Mouse (Mus musculus) adrenal gland, adult 10 weeks (tissue): ENCODE data around the gene Zfp300. TPM values are rescaled to one million over a fixed set of nuclear protein-coding genes. Genes with fewer than 3 reads are reported as not detected.

ENCODE experiments used
- polyA plus RNA-seq: library from polyadenylated mRNA; stranded (reverse); fragments of 350-450 nt; fragmentation: Illumina TruSeq; extraction: RNeasy Lipid Tissue Mini Kit (QIAGEN cat#74804); gene quantifications from one replicate; pipeline ENCODE4 v1.2.3, GENCODE M21; 2014; ENCODE audit warnings: low read depth, low replicate concordance

The Zfp300 gene
- 4.8 TPM for polyA plus RNA-seq

DNA sequence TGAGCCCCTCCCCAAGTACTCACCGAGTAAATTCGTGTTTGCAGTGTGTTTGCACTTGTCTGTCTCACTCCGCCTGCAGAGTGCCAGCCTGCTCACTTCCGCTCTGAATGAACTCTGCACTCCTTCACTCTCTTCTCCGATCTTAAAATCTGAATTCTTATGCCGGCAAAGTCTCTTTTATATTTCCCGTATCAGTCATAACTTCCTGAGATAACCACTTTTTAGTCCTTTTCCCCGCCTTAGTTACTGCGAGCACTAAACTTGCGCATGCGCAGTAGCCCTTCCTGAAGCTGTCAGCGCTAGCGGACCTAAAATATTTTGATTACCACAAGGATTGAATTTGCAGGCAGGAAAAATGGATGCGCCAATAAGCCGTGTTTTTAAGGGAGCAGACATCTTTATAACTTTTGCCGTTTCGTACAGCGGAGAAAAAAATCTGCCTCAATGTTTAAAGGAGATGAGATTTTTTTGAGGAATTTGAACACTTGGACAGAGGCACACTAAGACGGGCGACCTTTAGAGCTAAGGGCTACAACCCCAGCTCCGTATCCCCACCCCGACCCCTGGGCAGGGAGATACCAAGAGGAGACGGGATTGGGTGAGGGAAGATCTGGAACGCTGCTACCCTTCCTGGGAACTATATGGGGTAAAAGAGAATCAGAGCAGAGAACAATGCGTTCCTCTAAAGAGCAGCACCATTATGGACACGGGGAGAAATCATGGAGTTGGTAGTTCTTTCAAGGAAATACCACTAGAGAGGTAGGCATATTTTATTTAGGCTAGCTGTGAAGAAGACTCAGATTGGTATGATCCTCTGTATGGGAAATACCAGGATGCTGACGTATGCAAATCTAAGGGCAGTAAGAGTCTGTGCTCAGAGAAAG lies at the start of gene Zfp300:
Zfp300 (minus strand) TSS at position 545 of the 884 bp plus-strand sequence.

DNA sequence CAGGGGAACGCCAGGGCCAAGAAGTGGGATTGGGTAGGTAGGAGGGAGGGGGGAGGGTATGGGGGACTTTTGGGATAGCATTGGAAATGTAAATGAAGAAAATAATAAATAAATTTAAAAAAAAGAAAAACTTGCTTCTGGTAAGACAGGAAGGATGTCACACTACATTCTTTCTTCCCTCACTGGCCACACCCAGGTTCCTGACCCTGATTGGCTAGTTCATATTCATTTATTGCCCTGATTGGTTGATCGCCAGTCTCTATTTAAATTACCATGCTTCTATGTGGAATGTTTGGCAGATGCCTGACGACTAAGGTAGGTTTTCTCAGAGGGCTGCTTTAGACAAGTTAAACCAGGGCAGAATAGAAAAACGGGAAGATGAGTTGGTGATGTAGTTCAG lies 26.2 kb upstream of the Zfp300 start, which contains the start of gene Ssxa1:
Ssxa1 (plus strand) TSS at position 301 of the 400 bp plus-strand sequence.

DNA sequence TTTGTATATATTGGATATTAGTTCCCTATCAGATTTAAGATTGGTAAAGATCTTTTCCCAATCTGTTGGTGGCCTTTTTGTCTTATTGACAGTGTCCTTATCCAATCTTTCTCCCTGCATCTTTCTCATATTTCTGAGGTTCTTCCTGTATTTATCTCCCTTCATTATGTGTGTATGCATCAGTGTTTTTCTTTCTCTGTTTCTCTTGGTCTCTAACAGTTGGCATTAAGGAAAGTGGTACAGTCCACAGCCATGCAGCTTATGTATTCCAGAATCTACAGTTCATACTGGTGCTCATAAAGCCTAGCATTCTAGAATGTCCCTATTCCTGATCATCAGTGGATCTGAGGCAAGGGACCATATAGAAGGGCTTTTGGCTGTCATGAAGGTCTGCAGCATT lies 21.2 kb downstream of the Zfp300 start, which contains the start of gene Spaca5:
Spaca5 (plus strand) TSS at position 301 of the 400 bp plus-strand sequence.

DNA sequence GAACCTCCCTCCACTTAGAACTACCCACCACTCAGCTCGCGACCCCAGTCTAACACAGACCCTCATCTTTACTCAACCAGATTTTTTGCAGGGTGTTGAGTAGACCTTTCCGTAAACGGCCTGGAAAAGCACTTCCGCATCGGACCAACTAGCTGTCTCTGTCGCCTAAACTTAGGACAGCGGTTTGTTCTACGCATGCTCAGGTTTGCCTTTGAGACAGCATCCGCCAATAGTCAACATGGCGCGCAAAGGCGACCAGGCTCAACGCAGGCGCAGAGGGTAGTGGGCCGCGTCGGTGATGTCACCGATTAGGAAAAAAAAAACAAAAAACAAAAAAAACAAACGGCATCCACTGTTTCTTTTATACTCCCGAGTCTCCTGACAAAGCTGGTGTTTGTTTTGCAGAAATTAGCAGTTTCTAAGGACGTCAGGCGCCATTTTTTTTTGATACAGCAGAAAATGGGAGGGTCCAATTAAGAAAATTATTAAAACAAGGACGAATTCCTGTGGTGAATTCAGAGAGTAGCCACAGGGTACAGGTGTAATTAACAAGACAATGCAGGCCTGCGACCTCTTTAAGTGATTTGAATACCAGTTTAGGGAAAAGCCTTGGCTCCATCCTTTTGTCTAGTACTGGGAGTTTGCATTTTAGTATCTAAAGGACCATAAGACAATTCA lies 27.3 kb downstream of the Zfp300 start, which contains the start of gene Zfp182:
Zfp182 (minus strand) TSS at position 451 of the 678 bp plus-strand sequence.

Other genes with a start within 250 kb of the Zfp300 start
- gene Timp1, start 219.4 kb downstream of the Zfp300 start, polyA plus RNA-seq: 7.8 TPM
- gene Syn1, start 168.5 kb downstream of the Zfp300 start, polyA plus RNA-seq: 12.4 TPM
- not detected for gene Cfp, start 158.0 kb downstream of the Zfp300 start, polyA plus RNA-seq
- 16.3 TPM for gene Elk1, start 138.9 kb downstream of the Zfp300 start, polyA plus RNA-seq
- 28.1 TPM for gene Uxt, start 127.5 kb downstream of the Zfp300 start, polyA plus RNA-seq
- 30.4 TPM for gene Zfp182, start 27.2 kb downstream of the Zfp300 start, polyA plus RNA-seq
- gene Spaca5, start 21.1 kb downstream of the Zfp300 start, polyA plus RNA-seq: not detected
- not detected for gene Ssxa1, start 26.3 kb upstream of the Zfp300 start, polyA plus RNA-seq
- gene Gm21876, start 86.1 kb upstream of the Zfp300 start, polyA plus RNA-seq: not detected